Mouse (Mus musculus) midbrain, embryonic 12.5 days (tissue): ENCODE data around the gene Iqce. TPM values are rescaled to one million over a fixed set of nuclear protein-coding genes. Genes with fewer than 3 reads are reported as not detected.

Experiments used
- ATAC-seq: fragments of 200-750 bp; cut with Nextera tagmentation; 2 replicates; pipeline ENCODE4 v1.8.0; 2017; ENCODE audit warnings: low read depth, moderate TSS enrichment, moderate library complexity; ENCODE audit not compliant: low FRiP score
- H3K27ac ChIP-seq: fragments of 300-500 bp; sonication (generic); replicated peaks from 2 replicates; pipeline ENCODE4 v1.5.1; 2016; ENCODE audit warnings: mild to moderate bottlenecking
- H3K27me3 ChIP-seq: fragments of 300-500 bp; sonication (generic); 2 replicates; pipeline ENCODE4 v1.6.1; 2016; ENCODE audit warnings: mild to moderate bottlenecking
- H3K36me3 ChIP-seq: fragments of 300-500 bp; sonication (generic); 2 replicates; pipeline ENCODE4 v1.6.1; 2016
- H3K4me1 ChIP-seq: fragments of 300-500 bp; sonication (generic); 2 replicates; pipeline ENCODE4 v1.6.1; 2016
- H3K4me2 ChIP-seq: fragments of 300-500 bp; sonication (generic); replicated peaks from 2 replicates; pipeline ENCODE4 v1.6.1; 2016; ENCODE audit warnings: mild to moderate bottlenecking, moderate library complexity
- H3K4me3 ChIP-seq: fragments of 300-500 bp; sonication (generic); 2 replicates; pipeline ENCODE4 v1.5.1; 2016; ENCODE audit warnings: mild to moderate bottlenecking
- H3K9ac ChIP-seq: fragments of 300-500 bp; sonication (generic); replicated peaks from 2 replicates; pipeline ENCODE4 v1.6.1; 2016; ENCODE audit warnings: mild to moderate bottlenecking, moderate library complexity
- H3K9me3 ChIP-seq: fragments of 300-500 bp; sonication (generic); 2 replicates; pipeline ENCODE4 v1.6.1; 2016; ENCODE audit warnings: mild to moderate bottlenecking
- WGBS: fragments of 180-500 bp; shearing (Covaris S2); methylation state at CpG from one replicate; pipeline ENCODE4 v1.1.7; 2016; 5-methylcytosine and 5-hydroxymethylcytosine counted together
- polyA plus RNA-seq: library from polyadenylated mRNA; unstranded; fragments of >200 nt; fragmentation: Nextera tagmentation; extraction: Ambion mirVana; gene quantifications from 2 replicates; pipeline ENCODE4 v1.2.1, GENCODE M21; 2016

Gene Iqce
- polyA plus RNA-seq, 1 experiment from 2014 or later, result 29.3 TPM

DNA sequence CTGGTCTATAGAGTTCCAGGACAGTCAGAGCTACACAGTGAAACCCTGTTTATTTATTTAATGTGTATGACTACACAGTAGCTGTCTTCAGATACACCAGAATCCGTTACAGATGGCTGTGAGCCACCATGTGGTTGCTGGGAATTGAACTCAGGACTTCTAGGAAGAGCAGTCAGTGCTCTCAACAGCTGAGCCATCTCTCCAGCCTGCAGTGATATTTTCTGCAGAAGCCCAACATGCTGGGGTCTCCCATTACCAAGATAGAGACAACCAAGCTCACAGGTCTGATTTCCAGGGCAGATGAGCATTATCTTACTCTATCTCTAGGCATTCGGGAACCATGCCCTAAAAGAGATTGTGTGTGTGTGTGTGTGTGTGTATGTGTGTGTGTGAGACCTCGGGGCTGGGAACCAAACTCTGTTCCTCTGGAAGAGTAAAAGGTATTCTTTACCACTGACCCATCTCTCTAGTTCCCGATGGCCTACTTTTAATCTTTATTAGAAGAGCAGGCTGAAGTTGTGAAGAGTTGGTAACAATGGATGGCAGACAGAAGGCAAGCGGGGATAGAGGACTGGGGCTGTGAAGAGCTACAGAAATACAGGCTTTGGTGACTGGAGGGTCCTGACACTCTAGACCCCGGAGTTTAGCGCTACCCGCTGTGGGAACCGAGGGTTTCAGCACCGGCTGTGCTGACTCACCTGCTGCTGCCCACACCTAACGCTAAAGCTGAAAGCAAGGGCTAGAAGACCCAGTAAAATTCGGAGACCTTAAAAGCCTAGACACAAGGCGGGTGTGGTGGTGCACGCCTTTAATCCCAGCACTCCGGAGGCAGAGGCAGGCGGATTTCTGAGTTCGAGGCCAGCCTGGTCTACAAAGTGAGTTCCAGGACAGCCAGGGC is 1.6 kb upstream of the Iqce start:
- Histone ChIP-seq H3K4me3 (peak overlapping the region; percentile 59), H3K9ac (no peak overlapping the region), H3K36me3 (peaks cover 14% of the 10 kb centered on the region), H3K27ac (peak overlapping the region; percentile 86), H3K4me2 (peak overlapping the region; percentile 45), H3K4me1 (peaks cover 27% of the 10 kb centered on the region), H3K9me3 (no peaks in the 10 kb centered on the region), H3K27me3 (no peaks in the 10 kb centered on the region)
- no peak for ATAC-seq
- 39% methylated on average over 17 of the region's 17 CpGs for WGBS

DNA sequence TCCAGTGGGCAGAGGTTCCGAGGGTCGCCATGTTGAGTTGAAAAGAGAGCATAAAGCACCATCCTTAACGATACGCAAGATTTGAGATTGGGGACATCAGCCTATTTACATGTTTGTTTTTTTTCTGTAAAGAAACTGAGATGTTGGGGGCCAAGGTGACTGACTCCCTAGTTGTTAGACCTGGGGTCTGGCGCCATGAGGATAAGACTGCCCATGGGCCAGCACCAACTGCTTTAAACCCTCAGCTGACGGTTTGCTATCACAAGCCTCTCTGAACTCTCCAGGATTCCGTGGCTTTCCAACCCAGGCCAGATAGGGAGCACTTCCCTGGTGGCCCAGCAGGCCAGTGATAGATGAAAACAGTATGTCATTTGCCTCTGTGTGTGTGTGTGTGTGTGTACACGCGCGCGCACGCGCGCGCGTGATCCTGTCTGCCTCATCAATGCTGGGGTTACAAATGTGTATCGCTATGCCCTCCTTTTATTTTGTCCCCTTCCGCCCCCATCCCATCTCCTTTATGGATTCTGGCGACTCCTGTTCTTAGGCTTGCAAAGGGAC is 519 bp upstream of the Iqce start:
- Histone ChIP-seq H3K4me3 (peak overlapping the region; percentile 77), H3K9me3 (no peaks in the 10 kb centered on the region), H3K4me2 (peak overlapping the region; percentile 89), H3K4me1 (peaks cover 27% of the 10 kb centered on the region), H3K27me3 (no peaks in the 10 kb centered on the region), H3K36me3 (peaks cover 12% of the 10 kb centered on the region), H3K9ac (peak overlapping the region; percentile 85), H3K27ac (peak overlapping the region; percentile 88)
- no peak for ATAC-seq
- 56% methylated on average over 19 of the region's 19 CpGs for WGBS

DNA sequence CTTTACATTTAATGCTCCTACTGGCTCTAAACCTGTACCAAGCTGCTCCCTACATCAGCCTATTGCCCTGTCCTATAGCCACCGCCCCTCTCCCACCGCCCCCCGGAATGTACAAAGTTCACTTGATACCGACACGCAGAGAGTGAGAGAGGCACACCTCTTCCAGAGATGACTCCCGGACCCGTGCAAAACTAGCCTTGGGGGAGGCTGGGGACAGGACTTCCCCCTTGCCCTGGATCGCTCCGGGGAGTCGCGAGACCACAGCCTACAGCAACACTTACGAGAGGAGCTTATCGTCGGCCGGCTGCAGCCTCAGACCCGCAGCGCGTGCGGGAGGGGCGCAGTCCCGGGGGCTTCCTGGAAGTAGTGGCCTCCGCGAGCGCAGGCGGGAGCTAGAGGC is 517 bp downstream of the Iqce start:
- Histone ChIP-seq H3K36me3 (peaks cover 13% of the 10 kb centered on the region), H3K9me3 (no peaks in the 10 kb centered on the region), H3K4me3 (peak overlapping the region; percentile 77), H3K9ac (peak overlapping the region; percentile 85), H3K27me3 (no peaks in the 10 kb centered on the region), H3K27ac (peak overlapping the region; percentile 88), H3K4me1 (peaks cover 31% of the 10 kb centered on the region), H3K4me2 (peak overlapping the region; percentile 89)
- WGBS, result under 1% methylated on average over 25 of the region's 25 CpGs
- ATAC-seq, result peak; percentile 27

DNA sequence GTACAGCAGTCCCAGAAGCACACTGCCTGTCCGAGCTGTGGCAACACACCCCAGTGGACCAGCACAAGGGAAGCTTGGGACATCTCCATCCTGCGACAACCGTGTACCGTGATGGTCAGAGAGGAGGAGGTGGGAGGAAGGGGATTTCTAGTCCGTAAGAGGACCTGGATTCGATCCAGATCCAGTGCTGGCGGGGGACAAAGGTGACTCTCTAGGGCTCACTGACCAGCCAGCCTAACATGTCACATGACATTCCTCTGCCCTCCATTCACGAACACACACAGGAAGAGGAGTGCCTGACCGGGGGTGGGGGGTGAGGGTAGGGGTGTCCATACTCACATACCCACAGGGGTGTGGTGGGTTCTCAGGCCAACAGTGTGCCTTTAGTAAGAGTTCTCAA is 2.4 kb downstream of the Iqce start:
- ATAC-seq, result no peak
- H3K36me3 ChIP-seq, result peaks cover 26% of the 10 kb centered on the region
- H3K9ac ChIP-seq, result no peak overlapping the region
- H3K4me1 ChIP-seq, result peaks cover 20% of the 10 kb centered on the region
- H3K4me2 ChIP-seq, result no peak overlapping the region
- no peaks in the 10 kb centered on the region for H3K9me3 ChIP-seq
- 89% methylated on average over 9 of the region's 9 CpGs for WGBS
- no peak overlapping the region for H3K27ac ChIP-seq
- H3K4me3 ChIP-seq, result no peak overlapping the region
- no peaks in the 10 kb centered on the region for H3K27me3 ChIP-seq

DNA sequence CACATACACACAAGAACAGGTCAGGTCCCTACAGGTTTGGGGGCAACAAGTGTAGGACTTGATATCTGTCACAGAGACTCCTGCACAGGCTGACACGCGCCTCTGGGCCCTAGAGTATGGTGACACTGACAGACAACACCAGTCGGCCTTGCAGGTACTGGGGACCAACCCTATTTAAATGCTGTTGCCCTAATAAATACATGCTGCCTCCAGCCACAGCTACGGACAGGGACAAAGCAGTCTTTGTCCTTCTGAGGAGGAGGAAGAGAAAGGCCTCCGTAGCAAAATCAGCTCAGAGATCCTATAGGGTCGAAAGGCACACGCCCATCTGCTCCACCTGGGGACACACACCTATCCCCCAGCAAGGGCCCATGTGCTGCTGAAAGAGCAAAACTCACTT is 6.2 kb downstream of the Iqce start:
- 86% methylated on average over 7 of the region's 7 CpGs for WGBS
- no peak overlapping the region for H3K27ac ChIP-seq
- peaks cover 6% of the 10 kb centered on the region for H3K4me1 ChIP-seq
- ATAC-seq, result no peak
- peaks cover 49% of the 10 kb centered on the region for H3K36me3 ChIP-seq
- no peak overlapping the region for H3K4me3 ChIP-seq
- no peak overlapping the region for H3K9ac ChIP-seq
- no peaks in the 10 kb centered on the region for H3K27me3 ChIP-seq
- H3K4me2 ChIP-seq, result no peak overlapping the region
- H3K9me3 ChIP-seq, result no peaks in the 10 kb centered on the region

DNA sequence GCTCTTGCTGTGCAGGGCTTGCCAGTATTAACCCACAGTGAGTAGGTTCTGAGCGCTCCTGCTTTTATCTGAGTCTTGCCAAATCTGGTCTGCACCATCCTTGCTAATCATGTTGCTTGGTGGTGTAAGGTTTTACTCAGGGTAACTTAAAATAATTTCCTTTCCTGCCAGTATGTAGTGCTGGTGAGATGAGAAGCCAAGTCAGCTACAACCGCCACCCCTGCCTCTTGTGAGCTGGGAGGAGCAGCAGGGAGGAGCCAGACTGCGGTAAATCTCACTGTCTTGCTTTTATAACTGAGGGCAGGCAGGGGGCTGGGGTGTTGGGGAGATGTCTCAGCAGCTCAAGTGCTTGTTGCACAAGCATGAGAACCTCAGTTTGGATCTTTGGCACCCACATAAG is 13.7 kb downstream of the Iqce start:
- Histone ChIP-seq H3K4me2 (no peak overlapping the region), H3K4me1 (no peaks in the 10 kb centered on the region), H3K4me3 (no peak overlapping the region), H3K9ac (no peak overlapping the region), H3K36me3 (peaks cover 64% of the 10 kb centered on the region), H3K27ac (no peak overlapping the region), H3K27me3 (no peaks in the 10 kb centered on the region), H3K9me3 (no peaks in the 10 kb centered on the region)
- no peak for ATAC-seq
- WGBS, result 89% methylated on average over 3 of the region's 3 CpGs

DNA sequence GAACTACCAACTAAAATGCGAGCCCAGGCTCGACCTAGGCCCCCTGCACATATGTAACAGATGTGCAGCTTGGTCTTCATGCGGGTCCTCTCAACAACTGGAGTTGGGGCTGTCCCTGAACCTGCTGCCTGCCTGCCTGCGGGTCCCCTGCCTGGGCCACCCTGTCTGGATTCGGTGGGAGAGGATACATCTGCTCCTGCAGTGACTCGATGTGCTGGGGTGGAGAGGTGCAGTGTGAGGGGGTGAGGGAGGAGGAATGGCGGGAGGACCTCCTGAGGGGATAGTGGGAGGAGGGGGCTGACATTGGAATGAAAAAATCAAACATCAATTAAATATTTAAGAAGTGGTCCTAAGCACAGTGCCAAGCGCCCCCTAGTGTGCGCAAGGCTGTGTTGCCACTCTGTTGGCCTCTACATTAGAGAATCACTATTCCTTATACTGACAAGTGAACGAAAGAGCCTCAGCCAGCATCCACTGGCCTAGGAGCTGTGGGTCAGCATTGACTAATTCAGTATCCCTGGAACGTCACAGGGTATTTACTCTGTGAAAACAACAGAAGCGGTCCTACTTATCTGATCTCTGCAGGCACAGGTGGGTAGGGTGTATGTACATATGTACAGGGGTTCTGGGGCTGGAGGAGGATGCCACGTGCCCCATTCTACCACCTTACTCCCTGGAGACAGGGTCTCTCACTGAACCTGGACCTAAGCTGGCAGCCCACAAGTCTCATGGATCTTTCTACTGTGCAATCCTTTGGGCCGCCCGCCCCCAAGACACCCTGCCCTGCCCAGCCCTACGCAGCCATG is 17.6 kb downstream of the Iqce start:
- 61% methylated on average over 16 of the region's 16 CpGs for WGBS
- ATAC-seq, result peak; percentile 34; the same call in 1 of the 2 replicates

DNA sequence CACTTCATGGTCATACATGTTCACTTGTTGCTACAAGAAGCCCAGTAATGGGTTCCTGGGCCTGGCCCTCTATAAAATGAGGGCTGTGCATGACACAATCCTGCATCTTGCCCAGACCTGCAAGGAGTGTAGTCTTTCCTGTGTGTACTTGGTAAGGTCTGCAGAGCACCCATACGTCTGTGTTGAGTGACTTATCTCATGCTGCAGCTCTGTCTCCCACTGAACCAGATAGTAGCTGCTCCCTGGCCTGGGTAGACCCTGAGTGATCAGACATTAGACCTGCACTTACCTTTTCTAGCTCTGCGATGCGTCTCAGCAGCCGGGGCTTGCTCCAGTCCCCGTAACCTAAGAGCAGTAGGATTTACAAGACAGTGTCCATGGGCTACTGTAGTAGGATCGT is 20.1 kb downstream of the Iqce start:
- Histone ChIP-seq H3K27ac (no peak overlapping the region), H3K4me2 (no peak overlapping the region), H3K4me1 (no peaks in the 10 kb centered on the region), H3K4me3 (no peak overlapping the region), H3K27me3 (no peaks in the 10 kb centered on the region), H3K9ac (no peak overlapping the region), H3K36me3 (peaks cover 36% of the 10 kb centered on the region), H3K9me3 (no peaks in the 10 kb centered on the region)
- ATAC-seq, result no peak
- WGBS, result 94% methylated on average over 6 of the region's 6 CpGs

More for the DNA sequence above, 17.6 kb downstream of the Iqce start:
- Histone ChIP-seq H3K27ac (no peak overlapping the region), H3K9ac (no peak overlapping the region), H3K4me3 (no peak overlapping the region), H3K4me1 (no peaks in the 10 kb centered on the region), H3K4me2 (no peak overlapping the region), H3K27me3 (no peaks in the 10 kb centered on the region), H3K9me3 (no peaks in the 10 kb centered on the region), H3K36me3 (peaks cover 36% of the 10 kb centered on the region)

DNA sequence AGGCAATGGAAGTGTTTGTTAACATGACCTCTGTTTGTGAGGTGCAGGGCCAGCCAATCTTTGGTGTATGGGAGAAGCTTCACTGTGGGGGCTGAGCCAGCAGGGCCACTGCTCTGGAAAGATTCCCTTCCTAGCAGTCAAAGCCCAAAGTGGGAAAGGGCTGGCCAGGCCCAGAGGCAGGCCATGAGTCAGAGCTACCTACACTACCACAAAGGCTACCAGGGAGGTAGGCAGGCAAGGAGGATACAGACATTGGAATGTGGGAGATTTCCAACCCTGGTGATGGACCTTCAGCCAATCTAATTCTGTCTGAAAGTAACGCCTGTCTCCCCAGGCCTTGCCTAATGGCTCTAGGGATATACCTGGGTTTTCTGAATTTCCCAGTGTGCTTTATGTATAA is 21.2 kb downstream of the Iqce start:
- ATAC-seq, result no peak
- Histone ChIP-seq H3K4me1 (no peaks in the 10 kb centered on the region), H3K4me2 (no peak overlapping the region), H3K9ac (no peak overlapping the region), H3K9me3 (no peaks in the 10 kb centered on the region), H3K27me3 (no peaks in the 10 kb centered on the region), H3K27ac (no peak overlapping the region), H3K36me3 (peaks cover 41% of the 10 kb centered on the region), H3K4me3 (no peak overlapping the region)
- WGBS, result 100% methylated on average over 1 of the region's 1 CpGs

DNA sequence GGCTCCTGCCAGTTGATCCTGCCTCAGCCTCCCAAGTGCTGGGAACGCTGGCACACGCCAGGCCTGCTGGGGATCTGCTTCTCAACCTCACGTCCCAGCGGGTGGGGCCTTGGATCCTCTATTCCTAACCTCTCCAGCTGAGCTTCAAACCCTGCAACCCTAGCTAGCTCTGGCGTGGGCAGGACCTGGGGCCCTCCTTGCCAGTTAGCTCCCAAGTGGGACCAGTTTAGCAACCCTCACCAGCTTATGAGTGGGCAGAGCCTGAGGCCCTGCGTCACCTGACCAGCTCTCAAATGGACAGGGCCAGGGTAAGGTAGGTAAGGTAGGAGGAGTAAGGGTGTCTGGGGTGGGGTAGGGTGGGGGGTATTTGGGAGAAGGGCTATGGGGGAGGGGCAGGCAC is 22.1 kb downstream of the Iqce start:
- 89% methylated on average over 6 of the region's 6 CpGs for WGBS
- no peaks in the 10 kb centered on the region for H3K9me3 ChIP-seq
- H3K36me3 ChIP-seq, result peaks cover 43% of the 10 kb centered on the region
- H3K27ac ChIP-seq, result no peak overlapping the region
- H3K4me1 ChIP-seq, result no peaks in the 10 kb centered on the region
- ATAC-seq, result no peak
- no peak overlapping the region for H3K4me2 ChIP-seq
- H3K27me3 ChIP-seq, result no peaks in the 10 kb centered on the region
- no peak overlapping the region for H3K4me3 ChIP-seq
- H3K9ac ChIP-seq, result no peak overlapping the region

DNA sequence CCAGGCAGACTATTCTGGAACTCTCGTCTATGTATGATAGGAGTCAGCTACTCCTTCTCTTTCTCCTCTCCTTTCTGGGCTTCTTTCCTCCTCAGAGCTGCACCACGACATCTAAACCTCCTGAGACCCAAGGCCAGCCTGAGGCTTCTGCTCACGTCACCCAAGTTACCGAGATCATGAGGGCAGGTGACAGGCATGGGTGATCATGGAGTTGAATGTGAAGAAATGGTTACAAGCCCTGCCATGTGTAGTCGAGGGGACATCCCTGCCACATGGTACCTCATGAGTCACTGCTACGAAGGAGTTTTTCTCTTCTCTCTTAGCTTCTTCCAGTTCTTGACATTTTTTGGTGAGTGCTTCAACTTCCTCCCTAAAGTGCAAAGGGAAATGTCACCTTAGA is 25.0 kb downstream of the Iqce start:
- ATAC-seq, result no peak
- H3K36me3 ChIP-seq, result peaks cover 54% of the 10 kb centered on the region
- WGBS, result 90% methylated on average over 6 of the region's 6 CpGs

DNA sequence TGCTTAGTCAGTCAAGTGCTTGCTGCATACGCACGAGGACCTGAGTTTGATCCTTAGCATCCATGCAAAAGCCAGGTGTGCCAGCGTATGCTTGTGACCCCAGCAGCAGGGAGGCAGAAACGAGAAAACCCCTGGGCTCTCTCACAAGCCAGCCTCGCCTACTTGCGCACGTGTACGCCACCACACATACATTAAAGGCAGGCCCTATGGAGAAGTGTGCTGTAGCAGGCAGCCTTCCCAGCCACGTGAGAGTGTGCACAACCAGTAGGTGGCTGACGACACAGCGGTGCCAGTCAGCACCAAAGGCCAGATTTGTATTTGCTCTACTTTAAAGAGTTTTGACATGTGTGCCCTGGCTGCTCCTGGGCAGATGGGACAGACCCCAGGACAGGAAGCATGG is 26.5 kb downstream of the Iqce start:
- H3K4me2 ChIP-seq, result no peak overlapping the region
- no peak overlapping the region for H3K27ac ChIP-seq
- no peaks in the 10 kb centered on the region for H3K27me3 ChIP-seq
- WGBS, result 86% methylated on average over 11 of the region's 11 CpGs
- ATAC-seq, result no peak
- no peak overlapping the region for H3K9ac ChIP-seq
- H3K9me3 ChIP-seq, result no peaks in the 10 kb centered on the region
- H3K4me1 ChIP-seq, result no peaks in the 10 kb centered on the region
- H3K4me3 ChIP-seq, result no peak overlapping the region
- H3K36me3 ChIP-seq, result peaks cover 58% of the 10 kb centered on the region

More for the DNA sequence above, 25.0 kb downstream of the Iqce start:
- no peaks in the 10 kb centered on the region for H3K27me3 ChIP-seq
- H3K4me1 ChIP-seq, result no peaks in the 10 kb centered on the region
- no peak overlapping the region for H3K4me2 ChIP-seq
- H3K27ac ChIP-seq, result no peak overlapping the region
- H3K9ac ChIP-seq, result no peak overlapping the region
- no peak overlapping the region for H3K4me3 ChIP-seq
- no peaks in the 10 kb centered on the region for H3K9me3 ChIP-seq
